Mouse (Mus musculus): Measurements from ENCODE around the gene Trpc7. TPM values are rescaled to one million over a fixed set of nuclear protein-coding genes. Genes with fewer than 3 reads are reported as not detected.
A peak's percentile ranks its signal among the peaks of the same experiment; 100 is the strongest.

The Trpc7 gene
- total RNA-seq, 2 experiments from 2014 or later: 1.9 to 2.8 TPM

- no peak overlapping the region for H3K4me3 ChIP-seq
- no peak overlapping the region for H3K27ac ChIP-seq
- no peak for TF ChIP-seq CTCF (IDR thresholded peaks at IDR 0.05)
- DNase-seq (ENCODE audit: extremely low spot score in 1 of 2, low spot score in 2 of 2): no peak
- intact Hi-C loops (cut with DNase I): no loop called here
These were observed 155.3 kb downstream of the Trpc7 start for GRCm38 (mm10) chr13:56740496-56740895.

GRCm38 (mm10) chr13:56739556-56739955, 156.2 kb downstream of the Trpc7 start:
- no peak for TF ChIP-seq CTCF (IDR thresholded peaks at IDR 0.05)
- intact Hi-C loops (cut with DNase I): no loop called here
- DNase-seq (ENCODE audit: extremely low spot score in 1 of 2, low spot score in 2 of 2): no peak

GRCm38 (mm10) chr13:56735212-56735875, 160.4 kb downstream of the Trpc7 start:
- no peak overlapping the region for H3K4me3 ChIP-seq
- TF ChIP-seq CTCF (IDR thresholded peaks at IDR 0.05): peak; percentile 72
- no peak overlapping the region for H3K27ac ChIP-seq
- DNase-seq (ENCODE audit: extremely low spot score in 1 of 2, low spot score in 2 of 2): no peak
- intact Hi-C loops (cut with DNase I): loop anchor here (1.0 to 2.0 kb wide), 3 partner anchors 77 to 261 kb away; no protein-coding TSS in a partner anchor

More at GRCm38 (mm10) chr13:56739556-56739955, 156.2 kb downstream of the Trpc7 start:
- Histone ChIP-seq H3K4me3 (no peak overlapping the region), H3K27ac (no peak overlapping the region)

GRCm38 (mm10) chr13:56734617-56735016, 161.2 kb downstream of the Trpc7 start:
- no peak overlapping the region for H3K27ac ChIP-seq
- no peak for DNase-seq (ENCODE audit: extremely low spot score in 1 of 2, low spot score in 2 of 2)
- TF ChIP-seq CTCF (IDR thresholded peaks at IDR 0.05): no peak
- intact Hi-C loops (cut with DNase I): loop anchor here (1.0 to 2.0 kb wide), 3 partner anchors 76 to 260 kb away; no protein-coding TSS in a partner anchor
- no peak overlapping the region for H3K4me3 ChIP-seq

GRCm38 (mm10) chr13:56729046-56729445, 166.7 kb downstream of the Trpc7 start:
- Histone ChIP-seq H3K27ac (no peak overlapping the region), H3K4me3 (no peak overlapping the region)
- TF ChIP-seq CTCF (IDR thresholded peaks at IDR 0.05): no peak
- no peak for DNase-seq (ENCODE audit: extremely low spot score in 1 of 2, low spot score in 2 of 2)
- intact Hi-C loops (cut with DNase I): no loop called here

GRCm38 (mm10) chr13:56726551-56726950, 169.2 kb downstream of the Trpc7 start:
- Histone ChIP-seq H3K27ac (no peak overlapping the region), H3K4me3 (no peak overlapping the region)
- no peak for TF ChIP-seq CTCF (IDR thresholded peaks at IDR 0.05)
- DNase-seq (ENCODE audit: extremely low spot score in 1 of 2, low spot score in 2 of 2): no peak
- intact Hi-C loops (cut with DNase I): no loop called here

Other genes with a start within 250 kb of the Trpc7 start
- 10 to 100 TPM; 20.6 to 24.3 TPM for gene Smad5, start 193.0 kb downstream of the Trpc7 start, total RNA-seq (2021)
- gene Gm45623, start 142.2 kb downstream of the Trpc7 start, total RNA-seq (2021): 1 to 10 TPM; 8.1 to 10.0 TPM

Measured in left cerebral cortex, adult 2 months (tissue).